Mouse (Mus musculus): ENCODE measurements around the gene Gpr33. TPM values are rescaled to one million over a fixed set of nuclear protein-coding genes. Genes with fewer than 3 reads are reported as not detected.

Gene Gpr33
- polyA plus RNA-seq, 1 experiment from 2014 or later, result not detected

- Histone ChIP-seq H3K4me2 (ENCODE audit: low read depth, low read length) (no peak overlapping the region), H3K9ac (replicated peaks; ENCODE audit: low read length) (no peak overlapping the region), H3K27me3 (ENCODE audit: control insufficient read depth, insufficient read depth, low read length) (no peaks in the 10 kb centered on the region), H3K4me1 (ENCODE audit: control insufficient read depth, insufficient read depth, low read length) (no peaks in the 10 kb centered on the region), H3K27ac (replicated peaks; ENCODE audit: low read depth, low read length) (no peak overlapping the region), H3K9me3 (replicated peaks; ENCODE audit: control insufficient read depth, low read length) (no peaks in the 10 kb centered on the region), H3K4me3 (ENCODE audit: low read depth, low read length) (no peak overlapping the region), H3K36me3 (replicated peaks; ENCODE audit: control insufficient read depth, insufficient read depth, low read depth, low read length) (no peaks in the 10 kb centered on the region)
- no peak for ATAC-seq (replicated peaks; ENCODE audit: insufficient number of reproducible peaks, low FRiP score, low TSS enrichment, low read depth)
- DNase-seq (ENCODE audit: low spot score), result no peak
- WGBS, result 78% methylated on average over 9 of the region's 9 CpGs
Observed at GRCm38 (mm10) chr12:51976531-51976930, 51.3 kb downstream of the Gpr33 start.

- no peak for ATAC-seq (replicated peaks; ENCODE audit: insufficient number of reproducible peaks, low FRiP score, low TSS enrichment, low read depth)
- WGBS, result 100% methylated on average over 1 of the region's 1 CpGs
- H3K9ac ChIP-seq (replicated peaks; ENCODE audit: low read length), result no peak overlapping the region
- no peaks in the 10 kb centered on the region for H3K36me3 ChIP-seq (replicated peaks; ENCODE audit: control insufficient read depth, insufficient read depth, low read depth, low read length)
- no peak for DNase-seq (ENCODE audit: low spot score)
- H3K4me1 ChIP-seq (ENCODE audit: control insufficient read depth, insufficient read depth, low read length), result no peaks in the 10 kb centered on the region
- H3K4me2 ChIP-seq (ENCODE audit: low read depth, low read length), result no peak overlapping the region
- no peak overlapping the region for H3K4me3 ChIP-seq (ENCODE audit: low read depth, low read length)
- H3K27me3 ChIP-seq (ENCODE audit: control insufficient read depth, insufficient read depth, low read length), result no peaks in the 10 kb centered on the region
- no peak overlapping the region for H3K27ac ChIP-seq (replicated peaks; ENCODE audit: low read depth, low read length)
- no peaks in the 10 kb centered on the region for H3K9me3 ChIP-seq (replicated peaks; ENCODE audit: control insufficient read depth, low read length)
Observed at GRCm38 (mm10) chr12:51974381-51974780, 53.5 kb downstream of the Gpr33 start.

Other genes with a start within 250 kb of the Gpr33 start
- gene Hectd1, start 198.5 kb downstream of the Gpr33 start, polyA plus RNA-seq (2014; fragmentation: Nextera tagmentation; extraction: Ambion mirVana), result 33.7 and 36.9 TPM in 2 replicates
- gene Heatr5a, start 56.7 kb downstream of the Gpr33 start, polyA plus RNA-seq (2014; fragmentation: Nextera tagmentation; extraction: Ambion mirVana), result 8.5 and 8.6 TPM in 2 replicates
- 22.3 and 23.0 TPM in 2 replicates for gene Dtd2, start 21.6 kb downstream of the Gpr33 start, polyA plus RNA-seq (2014; fragmentation: Nextera tagmentation; extraction: Ambion mirVana)
- gene Nubpl, start 69.7 kb upstream of the Gpr33 start, polyA plus RNA-seq (2014; fragmentation: Nextera tagmentation; extraction: Ambion mirVana), result 15.1 and 15.2 TPM in 2 replicates